Mouse (Mus musculus): ENCODE data around the gene Prss27.
"Not testable (repeated sequence)": the region's sequence is repeated elsewhere in the genome, so short reads cannot be mapped to it uniquely, and the experiment has no call there.

The Prss27 gene

DNA sequence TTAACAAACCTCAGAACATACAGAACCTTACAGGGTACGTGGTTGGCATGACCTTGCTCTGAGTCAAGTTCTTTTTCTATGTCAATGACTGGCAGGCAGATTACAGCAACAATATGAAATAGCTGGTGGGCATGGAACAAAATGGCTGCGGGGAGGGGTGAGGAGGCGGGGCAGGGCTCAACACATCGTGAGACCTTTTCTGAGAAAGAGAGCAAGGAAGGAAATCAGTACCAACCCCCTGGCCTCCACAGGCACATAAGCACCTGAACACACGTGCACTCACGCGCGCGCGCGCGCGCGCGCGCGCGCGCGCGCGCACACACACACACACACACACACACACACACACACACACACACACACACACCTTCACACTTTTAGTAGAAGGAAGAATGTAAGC is 7.4 kb upstream of the Prss27 start:
- no peak for DNase-seq (ENCODE audit: low read depth, low spot score)

GRCm38 (mm10) chr17:24035087-24035486 is 2.9 kb upstream of the Prss27 start:
- DNase-seq (ENCODE audit: low read depth, low spot score) = no peak

- DNase-seq (ENCODE audit: low read depth, low spot score) = no peak
Measured at GRCm38 (mm10) chr17:24036954-24037353, 990 bp upstream of the Prss27 start.

DNA sequence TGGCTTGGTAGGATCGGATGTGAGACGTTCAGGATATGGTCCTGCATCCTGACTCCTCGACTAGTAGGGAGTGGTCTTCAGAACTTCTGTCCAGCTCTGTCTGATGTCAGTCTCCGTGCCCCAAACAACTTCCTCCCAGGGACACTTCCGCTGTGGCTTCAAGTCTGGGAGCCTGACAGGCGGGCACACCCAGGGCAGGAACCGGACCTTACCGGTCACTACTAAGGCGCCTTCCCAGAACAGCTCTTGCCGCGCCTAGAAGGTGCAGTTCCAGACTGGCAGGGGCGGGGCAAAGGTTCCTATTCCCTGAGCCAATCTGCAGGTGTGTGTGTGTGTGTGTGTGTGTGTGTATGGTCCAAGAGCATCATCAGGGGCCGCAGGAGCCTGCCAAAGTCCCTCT is 584 bp upstream of the Prss27 start:
- no peak for DNase-seq (ENCODE audit: low read depth, low spot score)

- DNase-seq (ENCODE audit: low read depth, low spot score) = no peak
Measured at GRCm38 (mm10) chr17:24044482-24044881, 6.5 kb downstream of the Prss27 start.

DNA sequence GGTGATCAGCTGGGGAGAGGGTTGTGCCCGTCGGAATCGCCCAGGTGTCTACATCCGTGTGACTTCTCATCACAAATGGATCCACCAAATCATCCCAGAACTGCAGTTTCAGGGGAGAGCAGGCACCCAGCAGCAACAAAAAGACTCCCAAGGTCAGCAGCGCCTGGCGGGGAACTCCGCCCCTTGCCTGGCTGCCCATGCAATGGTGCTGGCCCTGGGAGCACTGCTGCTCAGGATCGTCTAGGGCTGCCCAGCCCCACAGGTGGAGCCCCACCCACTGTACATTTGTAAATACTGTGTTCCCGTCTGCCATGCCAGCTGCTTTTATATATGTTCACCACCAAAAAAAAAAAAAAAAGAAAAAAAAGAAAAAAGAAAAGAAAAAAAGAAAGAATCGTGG is 7.7 kb downstream of the Prss27 start:
- no peak for DNase-seq (ENCODE audit: low read depth, low spot score)

DNA sequence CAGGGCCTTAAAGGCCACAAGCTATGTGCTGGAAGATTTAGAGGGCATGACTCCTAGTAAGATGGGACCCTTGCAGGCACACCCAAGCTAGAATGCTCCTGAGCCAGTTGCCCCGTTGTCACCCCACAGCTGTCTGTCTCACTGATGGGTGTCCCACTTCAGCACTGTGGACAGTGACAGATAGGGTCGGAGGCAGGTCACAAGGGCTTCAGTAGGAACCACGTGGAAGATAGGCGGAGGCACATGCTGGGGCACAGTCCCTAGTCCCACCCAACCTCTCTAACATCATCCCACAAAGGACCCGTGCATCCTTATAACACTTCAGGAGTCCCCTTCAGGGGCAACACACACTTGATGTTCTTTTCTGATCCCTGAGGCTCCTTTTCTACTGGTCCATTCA is 8.1 kb downstream of the Prss27 start:
- DNase-seq (ENCODE audit: low read depth, low spot score) = no peak

- DNase-seq (ENCODE audit: low read depth, low spot score) = no peak
Measured at GRCm38 (mm10) chr17:24048053-24048452, 10.1 kb downstream of the Prss27 start.

GRCm38 (mm10) chr17:24049008-24049407 is 11.1 kb downstream of the Prss27 start:
- DNase-seq (ENCODE audit: low read depth, low spot score) = no peak

DNA sequence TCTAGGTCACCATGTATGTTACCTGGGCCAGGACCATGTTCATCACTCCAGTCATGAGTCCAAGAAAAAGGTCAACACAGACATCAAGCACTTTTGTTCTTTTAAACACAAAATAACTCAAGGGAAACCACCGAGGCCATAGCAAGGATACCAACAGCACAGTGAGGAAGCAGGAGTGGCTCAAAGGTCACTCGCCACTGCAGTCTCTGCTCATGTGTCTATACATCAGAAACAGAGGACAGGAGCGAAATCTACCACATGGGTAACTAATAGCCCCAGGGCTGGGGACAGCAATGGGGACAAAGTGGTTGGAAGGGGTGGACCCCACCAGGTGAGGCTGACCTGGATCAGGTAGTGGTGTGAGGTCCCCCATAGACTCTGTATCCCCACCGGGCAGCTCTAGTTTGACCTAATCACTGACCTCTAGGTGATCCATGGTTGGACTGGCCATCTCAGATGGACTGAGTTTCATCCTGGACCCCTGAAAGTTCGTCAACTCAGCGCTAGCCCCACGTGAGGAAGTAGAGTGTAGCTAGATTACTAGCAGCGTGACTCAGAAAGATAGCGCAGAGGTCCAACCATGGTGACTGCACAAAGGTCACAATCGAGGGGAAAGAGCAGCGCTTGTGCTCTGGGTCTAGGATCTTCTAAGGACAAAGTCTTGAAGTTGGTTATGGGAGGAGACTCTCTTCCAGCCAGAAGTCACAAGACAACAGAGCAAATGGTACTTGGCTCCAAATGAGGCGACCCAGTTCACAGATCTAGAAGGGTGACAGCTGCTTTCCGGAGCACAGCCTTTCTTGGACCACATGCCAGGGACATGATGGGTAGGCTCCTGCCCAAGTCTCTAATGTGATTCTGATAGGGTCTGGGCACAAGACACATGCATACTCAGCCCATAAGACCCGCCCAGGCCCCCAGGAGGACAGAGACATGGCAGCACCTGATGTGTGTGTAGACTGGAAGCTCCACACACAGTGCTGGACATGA is 19.0 kb downstream of the Prss27 start:
- no peak for DNase-seq (ENCODE audit: low read depth, low spot score)

- DNase-seq (ENCODE audit: low read depth, low spot score) = no peak
Measured at GRCm38 (mm10) chr17:24057730-24058245, 19.8 kb downstream of the Prss27 start.

- DNase-seq (ENCODE audit: low read depth, low spot score) = no peak
Measured at GRCm38 (mm10) chr17:24062459-24063155, 24.7 kb downstream of the Prss27 start.

GRCm38 (mm10) chr17:24068271-24068670 is 30.3 kb downstream of the Prss27 start:
- DNase-seq (ENCODE audit: low read depth, low spot score) = no peak

GRCm38 (mm10) chr17:24069531-24069930 is 31.6 kb downstream of the Prss27 start:
- no peak for DNase-seq (ENCODE audit: low read depth, low spot score)

DNA sequence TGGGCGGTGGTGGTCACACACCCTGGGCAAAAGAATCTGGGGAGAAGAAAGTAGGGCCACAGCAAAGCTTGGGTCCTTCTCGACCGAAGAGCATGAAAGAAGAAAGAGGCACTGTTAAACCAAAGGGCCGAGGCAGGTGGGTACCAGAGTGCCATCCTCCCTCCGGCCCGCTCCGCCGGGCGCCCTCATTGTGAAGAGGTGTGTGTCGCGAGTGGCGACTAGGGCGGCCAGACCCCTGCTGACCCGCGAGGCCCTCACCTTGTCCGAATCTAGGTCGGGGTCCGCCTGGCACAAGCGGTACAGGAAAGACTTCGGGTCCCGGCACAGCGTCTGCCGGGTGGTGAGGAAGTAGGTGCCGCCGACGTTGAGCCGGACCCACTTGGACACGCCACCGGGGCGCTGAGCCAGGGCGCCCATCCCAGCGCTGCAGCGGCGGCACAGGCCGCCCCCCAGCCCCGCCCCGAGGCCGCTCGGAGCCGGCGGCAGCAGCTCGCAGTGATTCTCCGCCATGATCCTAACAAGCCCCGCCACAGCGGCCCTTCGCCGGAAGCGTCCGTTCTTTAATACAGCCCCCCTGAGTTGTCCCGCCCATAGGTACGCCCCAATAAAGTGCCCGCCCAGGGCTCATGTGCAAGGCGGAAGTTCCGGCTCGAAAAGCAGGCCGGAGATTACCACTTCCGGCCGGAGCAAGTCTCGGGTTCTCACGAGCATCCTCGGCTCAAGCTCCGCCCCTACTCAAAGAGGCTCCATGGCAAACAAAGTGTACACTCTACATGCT is 35.2 kb downstream of the Prss27 start, which contains the start of gene Kctd5:
Gene Kctd5 (minus strand): TSS at position 567 of the 778 bp plus-strand sequence.
- peak; percentile 94 for DNase-seq (ENCODE audit: low read depth, low spot score)

DNA sequence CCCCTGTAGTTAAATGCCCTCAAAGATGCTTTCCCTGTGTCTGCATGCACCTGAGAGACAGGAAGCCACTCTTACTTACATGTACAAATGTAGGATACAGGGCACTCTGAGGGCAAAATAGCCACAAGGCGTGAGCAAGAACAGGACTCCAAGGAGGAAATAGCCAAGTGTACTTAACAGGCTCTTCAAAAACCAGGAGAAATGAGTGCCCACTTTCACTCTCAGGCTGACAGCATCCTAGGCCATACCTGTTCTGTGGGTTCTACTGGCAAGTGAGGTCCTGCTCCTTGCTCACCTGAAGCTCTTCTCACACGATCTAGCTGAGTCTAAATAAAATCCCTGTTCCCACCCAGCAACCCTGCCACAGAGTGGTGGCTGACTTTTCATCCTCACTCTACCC is 39.2 kb downstream of the Prss27 start:
- DNase-seq (ENCODE audit: low read depth, low spot score) = no peak

- no peak for DNase-seq (ENCODE audit: low read depth, low spot score)
Measured at GRCm38 (mm10) chr17:24084593-24084992, 46.6 kb downstream of the Prss27 start.

- not testable (repeated sequence) for DNase-seq (ENCODE audit: low read depth, low spot score)
Measured at GRCm38 (mm10) chr17:24086399-24086798, 48.5 kb downstream of the Prss27 start.

DNA sequence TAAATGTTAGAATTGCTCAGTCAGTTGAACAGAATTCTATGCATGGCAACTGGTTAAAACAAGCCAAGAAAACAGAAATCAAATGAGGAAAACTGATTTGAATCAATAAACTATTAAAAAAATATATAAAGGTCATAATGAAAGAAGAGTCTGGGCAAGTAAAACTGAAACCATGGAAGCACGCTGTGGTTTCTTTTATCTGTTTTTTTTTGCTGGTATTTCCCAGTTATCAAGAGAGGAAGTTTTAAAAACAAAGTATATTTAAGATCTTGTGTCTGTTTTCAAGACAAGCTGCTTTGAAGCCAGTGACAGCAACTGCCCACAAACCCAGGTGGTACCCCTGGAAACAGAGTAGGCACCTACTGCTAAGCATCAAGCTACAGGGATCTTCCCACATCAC is 52.6 kb downstream of the Prss27 start:
- DNase-seq (ENCODE audit: low read depth, low spot score) = no peak
